Mouse (Mus musculus) neutrophil, adult 83 days (primary cell): ENCODE data around the gene Dynll2. TPM values are rescaled to one million over a fixed set of nuclear protein-coding genes. Genes with fewer than 3 reads are reported as not detected.

Experiments used
- total RNA-seq, 2 experiments: library from RNA; stranded (reverse); gene quantifications; one replicate each; pipeline ENCODE4 v1.2.4; 2023

Dynll2 gene
- total RNA-seq, result 10 to 100 TPM; 14.5 to 14.8 TPM

DNA sequence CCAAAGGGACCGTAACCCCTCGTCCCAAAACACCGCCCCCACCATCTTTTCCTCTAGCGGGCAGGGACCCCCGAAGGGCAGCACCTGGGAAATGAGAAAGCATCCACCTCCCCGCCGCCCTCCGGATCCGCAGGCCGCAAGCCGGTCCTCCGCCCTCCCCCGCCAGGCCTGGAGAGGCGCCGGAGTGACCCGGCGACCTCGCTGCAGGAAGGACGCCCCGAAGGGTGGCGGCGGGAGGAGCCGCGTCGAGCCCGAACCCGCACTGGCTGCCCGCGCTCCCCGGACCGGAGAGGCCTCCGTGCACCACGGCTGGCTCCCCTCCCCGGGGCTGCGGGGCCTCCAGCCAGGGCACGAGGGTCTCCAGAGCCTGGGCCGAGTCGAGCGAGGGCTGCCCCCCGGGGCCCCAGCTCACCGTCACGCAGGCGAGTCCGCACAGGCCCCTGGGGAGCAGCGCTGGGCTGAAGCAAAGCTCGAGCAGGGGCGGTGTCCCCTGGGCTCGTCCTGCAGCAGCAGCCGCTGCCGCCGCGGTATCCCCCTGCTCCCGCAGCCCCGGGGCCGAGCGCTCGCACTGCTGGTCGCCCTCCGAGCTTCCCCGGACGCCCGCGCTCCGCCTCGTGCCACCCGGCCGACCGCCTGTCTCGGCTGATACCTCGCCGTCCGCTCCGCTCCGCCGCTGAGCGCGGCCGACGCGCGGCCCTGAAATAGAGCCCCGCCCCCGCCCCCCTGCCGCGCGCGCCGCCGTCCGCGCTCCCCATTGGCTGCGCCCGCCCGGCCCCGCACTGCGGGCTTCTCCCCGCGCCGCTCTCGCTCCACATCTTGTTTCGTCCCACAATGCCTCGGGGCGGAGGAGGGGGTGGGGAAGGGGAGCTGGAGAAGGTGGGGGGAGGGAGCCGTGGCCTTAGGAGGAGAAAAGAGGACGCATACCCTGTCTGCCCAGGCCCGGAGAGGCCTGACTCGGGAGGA is at the start of gene Dynll2:
Gene Dynll2 (minus strand): TSS at position 703 of the 963 bp plus-strand sequence.

Other genes with a start within 250 kb of the Dynll2 start
- gene Supt4a, start 250.0 kb downstream of the Dynll2 start, total RNA-seq, result 100 to 1,000 TPM; 111 to 117 TPM
- 10 to 100 TPM; 22.2 to 23.4 TPM for gene Tspoap1, start 227.0 kb downstream of the Dynll2 start, total RNA-seq
- 100 to 1,000 TPM; 914 to 936 TPM for gene Mpo, start 194.0 kb downstream of the Dynll2 start, total RNA-seq
- gene Lpo, start 159.2 kb downstream of the Dynll2 start, total RNA-seq, result not detected
- 1 to 10 TPM; 2.9 to 4.4 TPM for gene Mks1, start 134.3 kb downstream of the Dynll2 start, total RNA-seq
- gene Epx, start 112.0 kb downstream of the Dynll2 start, total RNA-seq, result 10 to 100 TPM; 16.1 to 58.8 TPM
- not detected for gene Olfr462, start 95.3 kb downstream of the Dynll2 start, total RNA-seq
- not detected for gene Olfr463, start 90.1 kb downstream of the Dynll2 start, total RNA-seq
- not detected for gene Olfr464, start 66.6 kb downstream of the Dynll2 start, total RNA-seq
- gene Srsf1, start 59.8 kb upstream of the Dynll2 start, total RNA-seq, result 100 to 1,000 TPM; 176 to 214 TPM
- 10 to 100 TPM; 30.6 to 31.7 TPM for gene Vezf1, start 80.7 kb upstream of the Dynll2 start, total RNA-seq
- 1 to 10 TPM; 6.3 to 6.7 TPM for gene Cuedc1, start 110.5 kb upstream of the Dynll2 start, total RNA-seq
- 10 to 100 TPM; 45.0 to 51.7 TPM for gene Mrps23, start 216.9 kb upstream of the Dynll2 start, total RNA-seq